Mouse (Mus musculus): ENCODE results near the gene Il33.

DNA sequence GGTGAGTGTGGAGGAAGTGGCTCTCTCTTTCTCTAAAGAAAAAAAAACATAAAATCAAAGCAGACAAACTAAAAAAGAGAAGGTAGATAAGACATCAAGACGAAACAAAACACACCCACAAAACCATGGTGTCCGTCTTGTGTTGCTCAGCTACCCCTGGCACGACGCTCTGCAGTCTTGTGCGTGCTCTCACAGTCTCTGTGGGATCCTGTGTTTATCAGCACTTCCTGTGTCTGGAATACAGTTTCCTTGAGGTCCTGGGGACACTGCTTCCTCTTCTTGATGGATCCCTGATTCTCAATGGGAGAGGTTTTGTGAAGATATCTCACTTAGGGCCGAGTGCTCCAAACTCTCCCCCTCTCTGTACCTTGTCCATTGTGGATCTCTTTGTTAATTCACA, 36.9 kb downstream of the Il33 start:
- TF ChIP-seq CTCF (IDR thresholded peaks at IDR 0.05; ENCODE audit: borderline replicate concordance, control insufficient read depth, extremely low read depth, insufficient read depth, low read length, poor library complexity) (no peak), POLR2A (IDR thresholded peaks at IDR 0.05; ENCODE audit: control insufficient read depth, extremely low read depth, insufficient read depth, low read length, poor library complexity) (no peak)

Data from thymus, adult 2 months (tissue).